Mouse (Mus musculus): ENCODE results near the gene Gm38393. TPM values are rescaled to one million over a fixed set of nuclear protein-coding genes. Genes with fewer than 3 reads are reported as not detected.

The Gm38393 gene
- polyA plus RNA-seq (2015; fragmentation: Nextera tagmentation; extraction: Ambion mirVana) = 3.0 and 3.6 TPM in 2 replicates

GRCm38 (mm10) chr7:60004606-60005330, at the start of gene Gm38393, which contains the start of gene Snurf:
TSS of gene Gm38393 (minus strand) at chr7:60005064.
TSS of gene Snurf (minus strand) at chr7:60005049.
- peak; percentile 76 for ATAC-seq (ENCODE audit: low FRiP score, low read depth)
- Histone ChIP-seq H3K27me3 (no peaks in the 10 kb centered on the region), H3K4me2 (peak within 1 kb of the TSS; percentile 43), H3K27ac (replicated peaks) (peak within 1 kb of the TSS; percentile 90), H3K36me3 (no peaks in the 10 kb centered on the region), H3K4me3 (peak within 1 kb of the TSS; percentile 68), H3K9me3 (0 out of 2 replicates have a peak, but pooled peaks cover 4% of the 10 kb centered on the region), H3K9ac (peak within 1 kb of the TSS; percentile 76), H3K4me1 (replicated peaks) (no peaks in the 10 kb centered on the region)
- 50% methylated on average over 30 of the region's 30 CpGs for WGBS

GRCm38 (mm10) chr7:60047481-60048201, 42.8 kb upstream of the Gm38393 start:
- Histone ChIP-seq H3K9ac (0 out of 2 replicates have a peak overlapping the region, but pooled peaks have one; percentile 13), H3K9me3 (no peaks in the 10 kb centered on the region), H3K4me1 (replicated peaks) (no peaks in the 10 kb centered on the region), H3K36me3 (no peaks in the 10 kb centered on the region), H3K4me3 (peak overlapping the region; percentile 25), H3K27ac (replicated peaks) (peak overlapping the region; percentile 62), H3K4me2 (peak overlapping the region; percentile 19; the same call in 1 of the 2 replicates), H3K27me3 (no peaks in the 10 kb centered on the region)
- ATAC-seq (ENCODE audit: low FRiP score, low read depth) = no peak
- WGBS = 62% methylated on average over 6 of the region's 6 CpGs

GRCm38 (mm10) chr7:60013186-60013585, 8.3 kb upstream of the Gm38393 start:
- no peak overlapping the region for H3K27ac ChIP-seq (replicated peaks)
- H3K9me3 ChIP-seq = no peaks in the 10 kb centered on the region
- no peak for ATAC-seq (ENCODE audit: low FRiP score, low read depth)
- 71% methylated on average over 3 of the region's 3 CpGs for WGBS
- no peaks in the 10 kb centered on the region for H3K27me3 ChIP-seq
- no peak overlapping the region for H3K4me2 ChIP-seq
- no peaks in the 10 kb centered on the region for H3K4me1 ChIP-seq (replicated peaks)
- H3K4me3 ChIP-seq = no peak overlapping the region
- no peak overlapping the region for H3K9ac ChIP-seq
- H3K36me3 ChIP-seq = no peaks in the 10 kb centered on the region

GRCm38 (mm10) chr7:60007727-60008360, 3.0 kb upstream of the Gm38393 start:
- 0 out of 2 replicates have a peak, but pooled peaks cover 4% of the 10 kb centered on the region for H3K9me3 ChIP-seq
- no peak for ATAC-seq (ENCODE audit: low FRiP score, low read depth)
- H3K4me2 ChIP-seq = no peak overlapping the region
- H3K4me3 ChIP-seq = no peak overlapping the region
- H3K36me3 ChIP-seq = no peaks in the 10 kb centered on the region
- no peak overlapping the region for H3K27ac ChIP-seq (replicated peaks)
- no peaks in the 10 kb centered on the region for H3K27me3 ChIP-seq
- no peak overlapping the region for H3K9ac ChIP-seq
- 41% methylated on average over 3 of the region's 3 CpGs for WGBS
- no peaks in the 10 kb centered on the region for H3K4me1 ChIP-seq (replicated peaks)

GRCm38 (mm10) chr7:60006262-60006661, 1.4 kb upstream of the Gm38393 start:
- 44% methylated on average over 2 of the region's 2 CpGs for WGBS
- no peaks in the 10 kb centered on the region for H3K27me3 ChIP-seq
- no peaks in the 10 kb centered on the region for H3K4me1 ChIP-seq (replicated peaks)
- no peak overlapping the region for H3K4me2 ChIP-seq
- no peak overlapping the region for H3K27ac ChIP-seq (replicated peaks)
- H3K4me3 ChIP-seq = no peak overlapping the region
- ATAC-seq (ENCODE audit: low FRiP score, low read depth) = no peak
- no peaks in the 10 kb centered on the region for H3K36me3 ChIP-seq
- H3K9ac ChIP-seq = no peak overlapping the region
- H3K9me3 ChIP-seq = 0 out of 2 replicates have a peak, but pooled peaks cover 4% of the 10 kb centered on the region

- WGBS = 43% methylated on average over 22 of the region's 22 CpGs
These were observed 801 bp downstream of the Gm38393 start for GRCm38 (mm10) chr7:60003921-60004605.

GRCm38 (mm10) chr7:60003006-60003865, 1.6 kb downstream of the Gm38393 start:
- peak; percentile 80 for ATAC-seq (ENCODE audit: low FRiP score, low read depth)
- Histone ChIP-seq H3K4me3 (peak overlapping the region; percentile 68), H3K4me1 (replicated peaks) (no peaks in the 10 kb centered on the region), H3K9me3 (0 out of 2 replicates have a peak, but pooled peaks cover 4% of the 10 kb centered on the region), H3K9ac (peak overlapping the region; percentile 76), H3K27ac (replicated peaks) (peak overlapping the region; percentile 90), H3K4me2 (peak overlapping the region; percentile 43), H3K27me3 (no peaks in the 10 kb centered on the region), H3K36me3 (no peaks in the 10 kb centered on the region)
- 41% methylated on average over 12 of the region's 12 CpGs for WGBS

More at GRCm38 (mm10) chr7:60003921-60004605, 801 bp downstream of the Gm38393 start:
- Histone ChIP-seq H3K9ac (peak overlapping the region; percentile 76), H3K27ac (replicated peaks) (peak overlapping the region; percentile 90), H3K27me3 (no peaks in the 10 kb centered on the region), H3K4me1 (replicated peaks) (no peaks in the 10 kb centered on the region), H3K36me3 (no peaks in the 10 kb centered on the region), H3K9me3 (0 out of 2 replicates have a peak, but pooled peaks cover 4% of the 10 kb centered on the region), H3K4me3 (peak overlapping the region; percentile 68), H3K4me2 (peak overlapping the region; percentile 43)
- peak; percentile 81 for ATAC-seq (ENCODE audit: low FRiP score, low read depth)

GRCm38 (mm10) chr7:59978646-59979045, 26.2 kb downstream of the Gm38393 start:
- H3K4me1 ChIP-seq (replicated peaks) = no peaks in the 10 kb centered on the region
- no peak overlapping the region for H3K4me2 ChIP-seq
- H3K36me3 ChIP-seq = peaks cover 11% of the 10 kb centered on the region
- WGBS = 80% methylated on average over 1 of the region's 1 CpGs
- H3K27ac ChIP-seq (replicated peaks) = no peak overlapping the region
- no peak overlapping the region for H3K9ac ChIP-seq
- no peaks in the 10 kb centered on the region for H3K27me3 ChIP-seq
- ATAC-seq (ENCODE audit: low FRiP score, low read depth) = no peak
- no peak overlapping the region for H3K4me3 ChIP-seq
- no peaks in the 10 kb centered on the region for H3K9me3 ChIP-seq
